Mouse (Mus musculus) forebrain, embryonic 14.5 days (tissue): ENCODE results near the gene Snx4. TPM values are rescaled to one million over a fixed set of nuclear protein-coding genes. Genes with fewer than 3 reads are reported as not detected.
A peak's percentile ranks its signal among the peaks of the same experiment; 100 is the strongest.

Experiments
- ATAC-seq: fragments of 200-750 bp; cut with Nextera tagmentation; 2 replicates; pipeline ENCODE4 v1.8.0; 2017; ENCODE audit warnings: mild to moderate bottlenecking, moderate library complexity
- DNase-seq: peaks from one replicate; pipeline ENCODE4 v3.0.0-alpha.2; 2015; ENCODE audit warnings: low spot score
- H3K27ac ChIP-seq: fragments of 300-500 bp; sonication (generic); 2 replicates; pipeline ENCODE4 v1.5.1; 2014; ENCODE audit warnings: low read depth, mild to moderate bottlenecking, control low read depth, low read length, moderate library complexity
- H3K27me3 ChIP-seq: fragments of 300-500 bp; sonication (generic); replicated peaks from 2 replicates; pipeline ENCODE4 v1.6.1; 2014; ENCODE audit warnings: low read length, control low read depth, mixed read lengths; ENCODE audit not compliant: control insufficient read depth, insufficient read depth
- H3K36me3 ChIP-seq: fragments of 300-500 bp; sonication (generic); 2 replicates; pipeline ENCODE4 v1.6.1; 2014; ENCODE audit warnings: low read length, control low read depth; ENCODE audit not compliant: control insufficient read depth, insufficient read depth
- H3K4me1 ChIP-seq: fragments of 300-500 bp; sonication (generic); 2 replicates; pipeline ENCODE4 v1.6.1; 2014; ENCODE audit warnings: antibody characterized with exemption, low read length, control low read depth; ENCODE audit not compliant: control insufficient read depth, insufficient read depth
- H3K4me2 ChIP-seq: fragments of 300-500 bp; sonication (generic); 2 replicates; pipeline ENCODE4 v1.6.1; 2014; ENCODE audit warnings: mild to moderate bottlenecking, control low read depth, low read length
- H3K4me3 ChIP-seq: fragments of 300-500 bp; sonication (generic); 2 replicates; pipeline ENCODE4 v1.5.1; 2014; ENCODE audit warnings: low read depth, low read length, control low read depth
- H3K9ac ChIP-seq: fragments of 300-500 bp; sonication (generic); 2 replicates; pipeline ENCODE4 v1.6.1; 2014; ENCODE audit warnings: mild to moderate bottlenecking, low read length, control low read depth, moderate library complexity
- H3K9me3 ChIP-seq: fragments of 300-500 bp; sonication (generic); replicated peaks from 2 replicates; pipeline ENCODE4 v1.6.1; 2016; ENCODE audit warnings: low read length, control low read depth, mixed read lengths; ENCODE audit not compliant: control insufficient read depth
- WGBS: fragments of 180-500 bp; shearing (Covaris S2); extraction: QIAGEN DNeasy Blood & Tissue Kit; methylation state at CpG from one replicate; pipeline ENCODE4 v1.1.7; 2014; 5-methylcytosine and 5-hydroxymethylcytosine counted together
- polyA plus RNA-seq: library from polyadenylated mRNA; unstranded; fragments of >200 nt; fragmentation: Nextera tagmentation; extraction: Ambion mirVana; gene quantifications from 2 replicates; pipeline ENCODE4 v1.2.1, GENCODE M21; 2014

Snx4 gene
- polyA plus RNA-seq, 1 experiment from 2014 or later, result 84.1 TPM

GRCm38 (mm10) chr16:33239305-33239704 is 11.9 kb upstream of the Snx4 start:
- ATAC-seq, result no peak
- Histone ChIP-seq H3K36me3 (peaks cover 72% of the 10 kb centered on the region), H3K9ac (no peak overlapping the region), H3K4me1 (no peaks in the 10 kb centered on the region), H3K9me3 (no peaks in the 10 kb centered on the region), H3K4me3 (no peak overlapping the region), H3K4me2 (no peak overlapping the region), H3K27ac (no peak overlapping the region), H3K27me3 (no peaks in the 10 kb centered on the region)
- 93% methylated on average over 2 of the region's 2 CpGs for WGBS
- no peak for DNase-seq

DNA sequence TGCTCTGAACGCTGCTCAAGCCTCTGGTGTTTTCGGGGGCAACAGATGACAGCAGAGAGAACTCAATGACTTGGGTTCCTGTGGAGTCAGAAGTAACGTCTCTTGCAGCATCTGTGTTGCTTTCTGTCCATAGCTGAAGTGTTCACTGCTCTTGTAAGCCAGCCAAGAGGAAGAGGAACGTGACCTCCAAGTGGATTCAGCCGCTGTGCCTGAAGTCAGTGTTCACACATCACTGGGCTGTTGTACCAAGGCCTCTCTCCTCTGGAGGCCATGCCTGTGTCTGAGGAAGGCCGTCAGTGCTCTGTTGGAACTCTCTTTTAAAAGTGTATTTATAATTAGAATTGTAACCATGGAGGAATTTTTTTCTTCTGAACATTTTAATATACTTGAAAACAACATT is 9.2 kb upstream of the Snx4 start:
- no peaks in the 10 kb centered on the region for H3K4me1 ChIP-seq
- no peak for ATAC-seq
- no peak overlapping the region for H3K4me2 ChIP-seq
- no peaks in the 10 kb centered on the region for H3K27me3 ChIP-seq
- no peak overlapping the region for H3K9ac ChIP-seq
- peaks cover 66% of the 10 kb centered on the region for H3K36me3 ChIP-seq
- no peak for DNase-seq
- H3K9me3 ChIP-seq, result no peaks in the 10 kb centered on the region
- H3K27ac ChIP-seq, result no peak overlapping the region
- WGBS, result 85% methylated on average over 6 of the region's 6 CpGs
- H3K4me3 ChIP-seq, result no peak overlapping the region

DNA sequence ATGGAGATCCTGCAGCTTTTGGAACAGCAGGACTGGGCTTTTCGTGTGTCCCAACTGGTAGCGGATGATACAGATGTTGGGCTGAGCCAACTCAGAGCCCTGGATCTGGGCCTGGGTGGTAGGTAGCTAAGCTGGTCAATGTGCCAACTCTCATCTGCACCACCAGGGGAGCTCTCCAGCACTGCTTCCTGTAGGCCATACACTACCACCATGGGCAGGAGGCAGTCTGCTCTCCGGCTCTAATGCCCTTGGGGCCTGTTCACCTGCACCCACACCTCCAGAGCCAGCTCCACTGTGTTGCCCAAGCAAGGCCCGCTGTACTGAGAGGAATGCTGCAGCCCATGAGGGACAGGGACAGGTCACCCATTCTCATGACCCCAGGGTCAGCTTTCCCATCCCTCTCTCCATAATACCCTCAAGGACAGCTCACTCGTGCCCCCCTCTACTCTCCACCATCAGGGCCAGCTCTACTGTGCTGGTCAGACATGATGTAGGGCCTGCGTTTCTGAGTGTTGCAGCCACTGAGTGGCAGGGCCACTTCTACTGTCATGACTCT is 7.0 kb upstream of the Snx4 start:
- WGBS, result 96% methylated on average over 6 of the region's 6 CpGs

DNA sequence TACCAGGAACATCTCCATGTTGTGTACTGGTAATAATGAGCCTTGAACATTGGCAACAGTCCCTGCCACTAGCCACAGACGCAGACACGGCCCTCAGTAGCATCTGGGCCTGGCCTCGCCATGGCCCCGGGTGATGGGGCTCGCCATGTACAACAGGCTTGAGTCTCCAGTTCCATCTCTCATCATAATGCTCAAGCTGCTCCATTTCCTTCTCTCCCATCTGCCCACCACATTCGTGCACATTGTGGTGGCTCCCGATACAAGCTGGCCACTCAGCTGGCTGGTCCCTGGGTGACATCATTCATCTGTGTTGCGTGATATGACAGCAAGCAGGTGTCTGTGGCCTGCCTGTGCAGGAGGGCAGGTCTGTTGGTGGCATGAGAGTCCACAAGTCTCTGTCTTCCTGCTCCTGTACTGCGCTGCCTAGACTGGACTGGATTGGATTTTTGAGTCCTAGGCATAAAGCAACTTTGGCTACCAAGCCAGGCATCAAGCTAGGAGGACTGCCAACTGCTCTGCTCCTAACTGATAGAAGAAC is 6.2 kb upstream of the Snx4 start:
- DNase-seq, result no peak
- no peak for ATAC-seq
- Histone ChIP-seq H3K9ac (no peak overlapping the region), H3K4me2 (no peak overlapping the region), H3K27me3 (no peaks in the 10 kb centered on the region), H3K36me3 (peaks cover 44% of the 10 kb centered on the region), H3K4me1 (no peaks in the 10 kb centered on the region), H3K4me3 (no peak overlapping the region), H3K27ac (no peak overlapping the region), H3K9me3 (no peaks in the 10 kb centered on the region)
- WGBS, result 92% methylated on average over 9 of the region's 9 CpGs

More for the DNA sequence above, 7.0 kb upstream of the Snx4 start:
- no peak for ATAC-seq
- Histone ChIP-seq H3K9me3 (no peaks in the 10 kb centered on the region), H3K4me3 (no peak overlapping the region), H3K9ac (no peak overlapping the region), H3K27ac (no peak overlapping the region), H3K4me1 (no peaks in the 10 kb centered on the region), H3K4me2 (no peak overlapping the region), H3K27me3 (no peaks in the 10 kb centered on the region), H3K36me3 (peaks cover 52% of the 10 kb centered on the region)
- no peak for DNase-seq

DNA sequence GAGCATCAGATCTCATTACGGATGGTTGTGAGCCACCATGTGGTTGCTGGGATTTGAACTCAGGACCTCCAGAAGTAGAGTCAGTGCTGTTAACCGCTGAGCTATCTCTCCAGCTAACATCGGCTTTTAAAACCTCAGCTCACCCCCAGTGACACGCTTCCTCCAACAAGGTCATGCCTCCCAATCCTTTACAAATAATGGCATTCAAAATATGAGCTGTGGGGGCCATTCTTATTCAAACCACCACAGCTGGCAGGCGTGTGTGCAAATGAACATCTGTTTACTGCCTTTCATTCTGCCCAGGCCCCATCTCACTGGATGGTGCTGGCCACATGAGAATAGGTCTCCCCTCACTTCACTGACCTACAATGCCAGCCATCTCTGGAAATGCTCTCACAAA is 4.7 kb upstream of the Snx4 start:
- Histone ChIP-seq H3K27ac (no peak overlapping the region), H3K36me3 (peaks cover 31% of the 10 kb centered on the region), H3K4me1 (peaks cover 2% of the 10 kb centered on the region; the same call in 1 of the 2 replicates), H3K4me3 (no peak overlapping the region), H3K9me3 (no peaks in the 10 kb centered on the region), H3K9ac (no peak overlapping the region), H3K4me2 (no peak overlapping the region), H3K27me3 (no peaks in the 10 kb centered on the region)
- ATAC-seq (no peak), DNase-seq (no peak)
- WGBS, result 92% methylated on average over 5 of the region's 5 CpGs

DNA sequence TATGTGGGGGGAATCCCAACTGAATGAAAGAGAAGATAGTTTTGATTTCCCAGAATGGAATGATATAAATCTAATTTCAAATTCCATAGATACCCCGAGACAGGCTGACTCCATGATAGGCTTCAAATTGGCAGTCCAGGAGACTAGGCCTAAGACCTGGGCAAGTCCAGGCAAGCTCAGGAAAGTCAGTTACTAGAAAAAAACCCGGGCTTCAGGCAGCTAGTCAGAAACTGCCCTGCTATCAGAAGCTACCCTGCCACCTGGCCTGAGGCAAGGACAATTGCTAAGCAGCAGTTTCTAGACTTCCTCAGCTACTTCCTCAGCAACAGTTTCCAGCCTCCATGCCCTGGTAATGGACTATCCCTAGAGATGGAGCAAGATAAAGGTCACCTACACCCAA is 4.2 kb upstream of the Snx4 start:
- Histone ChIP-seq H3K9ac (no peak overlapping the region), H3K27me3 (no peaks in the 10 kb centered on the region), H3K4me1 (peaks cover 2% of the 10 kb centered on the region; the same call in 1 of the 2 replicates), H3K4me2 (no peak overlapping the region), H3K27ac (no peak overlapping the region), H3K9me3 (no peaks in the 10 kb centered on the region), H3K36me3 (peaks cover 27% of the 10 kb centered on the region), H3K4me3 (no peak overlapping the region)
- 82% methylated on average over 2 of the region's 2 CpGs for WGBS
- ATAC-seq, result no peak
- no peak for DNase-seq

- H3K4me2 ChIP-seq, result peak overlapping the region; percentile 67
- DNase-seq (peak; percentile 6), ATAC-seq (no peak; the same call in 1 of the 2 replicates)
- peaks cover 6% of the 10 kb centered on the region for H3K4me1 ChIP-seq
- H3K4me3 ChIP-seq, result peak overlapping the region; percentile 94
- 25% methylated on average over 9 of the region's 9 CpGs for WGBS
- peak overlapping the region; percentile 93 for H3K9ac ChIP-seq
- H3K27me3 ChIP-seq, result no peaks in the 10 kb centered on the region
- no peak overlapping the region for H3K27ac ChIP-seq
- no peaks in the 10 kb centered on the region for H3K9me3 ChIP-seq
- H3K36me3 ChIP-seq, result no peaks in the 10 kb centered on the region
These were observed 556 bp upstream of the Snx4 start for GRCm38 (mm10) chr16:33250651-33251120.

GRCm38 (mm10) chr16:33255601-33256000 is 4.4 kb downstream of the Snx4 start:
- H3K27me3 ChIP-seq, result no peaks in the 10 kb centered on the region
- H3K4me2 ChIP-seq, result no peak overlapping the region
- DNase-seq, result no peak
- no peak for ATAC-seq
- H3K9ac ChIP-seq, result no peak overlapping the region
- no peaks in the 10 kb centered on the region for H3K36me3 ChIP-seq
- H3K4me1 ChIP-seq, result peaks cover 6% of the 10 kb centered on the region
- H3K27ac ChIP-seq, result no peak overlapping the region
- WGBS, result 83% methylated on average over 7 of the region's 7 CpGs
- H3K4me3 ChIP-seq, result no peak overlapping the region
- no peaks in the 10 kb centered on the region for H3K9me3 ChIP-seq

GRCm38 (mm10) chr16:33258530-33258929 is 7.3 kb downstream of the Snx4 start:
- 86% methylated on average over 2 of the region's 2 CpGs for WGBS
- no peaks in the 10 kb centered on the region for H3K4me1 ChIP-seq
- H3K4me2 ChIP-seq, result no peak overlapping the region
- no peak overlapping the region for H3K27ac ChIP-seq
- H3K36me3 ChIP-seq, result peaks cover 2% of the 10 kb centered on the region; the same call in 1 of the 2 replicates
- H3K9me3 ChIP-seq, result no peaks in the 10 kb centered on the region
- H3K27me3 ChIP-seq, result no peaks in the 10 kb centered on the region
- no peak overlapping the region for H3K9ac ChIP-seq
- ATAC-seq (no peak), DNase-seq (no peak)
- no peak overlapping the region for H3K4me3 ChIP-seq
